Mouse (Mus musculus): Measurements from ENCODE around the gene Vac14.

Gene Vac14

GRCm38 (mm10) chr8:110618391-110619207, at the start of gene Vac14:
Vac14 (plus strand) TSS chr8:110618585.
- DNase-seq (ENCODE audit: inconsistent ontology term), result peak; percentile 97

- DNase-seq (ENCODE audit: inconsistent ontology term), result no peak
Measured at GRCm38 (mm10) chr8:110592641-110593040, 25.7 kb upstream of the Vac14 start.

DNA sequence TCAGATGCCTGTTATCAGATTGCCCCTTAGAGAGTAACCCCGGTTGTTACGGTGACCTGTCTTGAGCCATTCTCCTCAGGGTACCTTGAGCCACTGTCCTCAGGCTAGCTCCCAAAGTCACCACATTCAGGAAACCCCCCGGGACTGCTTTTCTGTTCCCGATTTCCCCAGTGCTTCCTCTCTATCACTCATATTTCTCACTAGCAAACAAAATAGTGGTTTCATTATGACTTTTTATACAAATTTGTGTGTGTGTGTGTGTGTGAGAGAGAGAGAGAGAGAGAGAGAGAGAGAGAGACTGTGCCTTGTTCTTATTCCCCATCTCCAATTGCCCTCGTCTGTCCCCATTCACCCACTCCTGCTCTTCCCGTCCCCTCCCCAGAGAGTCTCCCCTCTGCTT, 24.2 kb upstream of the Vac14 start:
- no peak for DNase-seq (ENCODE audit: inconsistent ontology term)

DNA sequence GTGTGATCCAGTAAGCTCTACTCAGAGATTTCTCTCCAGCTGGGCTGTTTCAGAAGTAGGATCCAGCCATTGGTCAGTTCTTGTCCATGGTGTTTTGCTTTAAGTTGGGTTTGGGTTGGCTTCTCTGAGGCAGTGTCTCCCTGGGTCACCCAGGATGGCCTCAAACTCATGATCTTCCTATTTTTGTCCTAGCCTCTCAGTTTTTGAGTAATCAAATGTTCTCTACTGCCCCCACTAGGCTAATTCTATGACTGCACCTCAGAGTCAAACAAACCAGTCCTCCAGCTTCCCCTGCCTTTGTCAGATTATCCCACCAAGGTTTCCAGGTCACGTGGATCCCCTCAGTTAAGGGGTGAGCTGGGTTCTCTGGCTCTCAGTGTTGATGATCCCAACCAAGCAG, 13.8 kb upstream of the Vac14 start:
- peak; percentile 3 for DNase-seq (ENCODE audit: inconsistent ontology term)

DNA sequence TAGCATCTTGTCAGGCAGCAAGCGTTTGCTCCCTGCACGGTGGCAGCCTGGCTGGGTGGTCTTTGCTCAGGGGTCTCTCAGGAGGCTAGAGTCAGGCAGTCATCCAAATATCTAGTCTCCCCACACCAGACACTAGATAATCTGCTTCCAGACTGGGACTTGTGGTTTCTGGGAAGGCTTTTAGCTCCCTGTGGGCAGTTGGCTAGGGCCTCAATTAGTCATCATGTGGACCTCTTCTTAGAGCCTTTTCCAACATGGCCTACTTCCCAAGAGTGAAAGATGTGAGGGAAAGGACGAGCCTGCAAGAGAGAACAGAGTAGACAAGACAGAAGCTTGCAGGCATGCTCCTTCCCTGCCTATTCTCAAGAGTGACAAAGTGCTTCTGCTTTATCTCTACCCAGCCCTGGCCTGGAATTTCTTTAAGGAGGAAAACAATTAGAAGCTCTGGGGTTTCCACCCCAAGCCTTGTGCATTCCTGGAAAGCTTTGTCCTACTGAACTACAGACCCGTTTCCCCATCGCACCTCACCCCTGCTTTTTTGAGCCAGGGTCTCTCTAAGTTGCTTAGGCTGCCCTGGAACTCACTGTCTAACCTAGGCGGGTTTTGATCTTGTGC, 12.9 kb upstream of the Vac14 start:
- peak; percentile 66 for DNase-seq (ENCODE audit: inconsistent ontology term)

DNA sequence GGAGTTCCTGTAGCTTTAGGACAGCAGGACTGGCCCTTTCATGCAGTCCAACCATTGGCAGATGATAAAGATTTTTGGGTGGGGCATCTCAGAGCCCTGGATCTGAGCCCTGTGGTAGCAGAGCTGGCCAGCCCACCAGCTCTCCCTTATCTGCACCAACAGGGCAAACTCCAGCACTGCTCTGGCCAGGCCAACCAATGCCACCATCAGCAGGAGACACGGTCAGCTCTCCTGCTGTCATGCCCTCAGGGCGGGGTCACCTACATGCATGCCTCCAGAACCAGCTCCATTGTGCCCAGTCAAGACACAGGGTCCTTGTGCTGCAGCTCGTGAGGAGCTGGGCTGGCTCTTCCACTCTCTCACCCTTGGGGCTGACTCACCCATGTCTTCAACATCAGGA, 2.7 kb upstream of the Vac14 start:
- no peak for DNase-seq (ENCODE audit: inconsistent ontology term)

GRCm38 (mm10) chr8:110617801-110618358, 505 bp upstream of the Vac14 start:
- DNase-seq (ENCODE audit: inconsistent ontology term), result no peak

DNA sequence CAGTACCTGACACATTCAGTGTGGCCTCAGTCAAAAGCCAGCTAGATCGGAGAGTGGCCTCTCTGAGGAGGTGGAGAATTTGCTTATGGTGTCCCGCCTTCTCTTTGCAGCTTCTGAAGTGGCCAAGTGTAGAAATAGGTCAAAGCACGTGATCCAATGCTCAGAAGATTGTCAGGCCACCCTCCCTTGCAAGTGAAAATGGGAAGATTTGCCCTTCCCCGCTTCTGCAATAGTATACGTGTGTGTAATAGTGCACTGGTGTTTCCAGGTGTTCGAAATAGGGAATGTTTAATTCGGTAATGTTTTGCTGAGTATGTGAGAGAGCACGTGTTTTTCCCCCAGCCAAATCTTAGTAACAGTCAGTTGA, 806 bp downstream of the Vac14 start:
- peak; percentile 33 for DNase-seq (ENCODE audit: inconsistent ontology term)

DNA sequence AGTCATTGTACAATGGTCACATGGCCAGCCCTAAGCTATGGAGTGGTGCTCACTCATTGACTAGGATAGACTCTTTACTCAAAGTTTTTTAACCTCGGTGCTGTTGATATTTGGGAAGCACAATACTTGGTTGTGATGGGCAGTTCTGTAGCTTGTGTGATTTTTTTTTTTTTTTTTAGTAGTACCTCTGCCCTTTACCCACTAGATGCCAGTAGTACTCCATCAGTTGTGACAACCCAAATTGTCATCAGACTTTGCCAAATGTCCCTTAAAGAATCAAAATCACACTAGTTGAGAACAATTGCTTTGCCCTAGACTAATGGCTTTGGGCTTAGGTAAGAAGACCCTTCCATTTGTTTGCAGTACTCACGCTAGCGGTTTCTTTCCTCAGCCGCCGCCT, 1.5 kb downstream of the Vac14 start:
- no peak for DNase-seq (ENCODE audit: inconsistent ontology term)

DNA sequence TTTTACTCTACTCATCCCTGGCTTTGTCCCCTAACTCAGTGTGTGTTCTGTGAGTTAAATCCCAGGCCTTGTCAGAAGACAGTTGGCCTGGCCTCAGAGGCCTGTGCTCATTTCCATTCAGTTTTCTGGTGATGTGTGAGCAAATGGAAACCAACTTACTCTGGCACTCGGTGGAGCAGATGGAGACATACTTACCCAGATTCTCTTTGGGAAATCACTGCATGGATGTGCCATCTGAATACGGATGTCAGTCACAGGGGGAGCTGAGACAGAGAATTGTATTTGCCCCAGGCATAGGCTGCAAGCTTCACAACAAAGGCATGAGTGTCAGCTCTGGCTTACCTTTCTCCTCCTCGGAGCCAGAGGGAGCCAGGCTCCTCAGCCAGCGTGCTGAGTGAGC, 8.0 kb downstream of the Vac14 start:
- DNase-seq (ENCODE audit: inconsistent ontology term), result no peak

- DNase-seq (ENCODE audit: inconsistent ontology term), result peak; percentile 48
Measured at GRCm38 (mm10) chr8:110629245-110630063, 11.1 kb downstream of the Vac14 start.

DNA sequence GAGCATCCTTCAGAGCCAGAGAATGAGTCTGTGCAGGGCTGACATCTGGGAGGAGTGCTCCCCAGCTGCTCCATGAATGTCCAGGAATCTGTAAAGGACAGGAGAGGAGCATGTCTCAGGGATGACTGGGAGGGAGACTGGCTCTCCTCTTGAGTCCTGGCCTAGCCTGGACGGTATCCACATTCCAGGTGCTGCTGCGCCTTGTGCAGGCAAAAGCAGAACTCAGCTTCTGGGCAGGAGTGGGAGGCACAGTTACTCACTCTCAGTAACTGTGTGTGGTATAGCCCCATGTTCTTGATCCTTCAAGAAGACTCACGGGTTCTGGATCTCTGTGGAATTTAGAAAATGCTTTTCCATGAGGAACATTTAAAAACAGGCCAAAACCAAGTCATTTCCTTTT, 11.7 kb downstream of the Vac14 start:
- DNase-seq (ENCODE audit: inconsistent ontology term), result no peak

GRCm38 (mm10) chr8:110630571-110631071, 12.2 kb downstream of the Vac14 start:
- peak; percentile 67 for DNase-seq (ENCODE audit: inconsistent ontology term)

DNA sequence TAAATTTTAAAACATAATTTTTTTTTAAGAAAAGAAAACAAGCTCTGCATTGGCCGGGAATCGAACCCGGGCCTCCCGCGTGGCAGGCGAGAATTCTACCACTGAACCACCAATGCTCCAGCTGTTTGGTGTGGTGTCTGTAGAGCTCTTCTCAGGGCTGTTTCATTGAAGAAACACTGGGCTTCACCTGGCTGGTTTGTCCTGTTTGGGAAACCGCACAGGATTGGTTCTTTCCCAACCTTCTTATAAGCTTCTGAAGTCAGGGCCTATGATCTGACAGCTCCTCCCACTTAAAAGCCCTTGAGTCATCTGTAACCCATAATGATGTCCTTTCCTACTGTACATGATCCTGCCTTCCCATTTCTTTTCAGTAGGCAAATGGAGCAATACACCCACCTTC, 12.8 kb downstream of the Vac14 start:
- no peak for DNase-seq (ENCODE audit: inconsistent ontology term)

- DNase-seq (ENCODE audit: inconsistent ontology term), result no peak
Measured at GRCm38 (mm10) chr8:110633814-110634213, 15.4 kb downstream of the Vac14 start.

DNA sequence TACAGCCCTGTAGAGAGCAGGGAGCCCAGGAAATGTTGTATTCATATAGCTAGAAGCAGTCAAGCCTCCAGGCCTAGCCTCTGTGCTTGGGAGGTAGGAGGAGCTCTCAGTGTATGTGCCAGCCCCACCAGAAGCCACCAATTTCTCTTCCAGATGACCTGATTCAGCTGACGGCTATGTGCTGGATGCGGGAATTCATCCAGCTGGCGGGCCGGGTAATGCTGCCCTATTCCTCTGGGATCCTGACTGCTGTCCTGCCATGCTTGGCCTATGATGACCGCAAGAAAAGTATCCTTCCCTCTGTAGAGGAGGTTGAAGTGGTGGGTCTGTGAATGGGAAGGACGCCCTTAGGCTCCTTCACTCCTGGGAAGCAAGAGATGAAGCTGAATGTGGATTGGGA, 17.8 kb downstream of the Vac14 start:
- DNase-seq (ENCODE audit: inconsistent ontology term), result no peak

GRCm38 (mm10) chr8:110642331-110642730, 23.9 kb downstream of the Vac14 start:
- no peak for DNase-seq (ENCODE audit: inconsistent ontology term)

- no peak for DNase-seq (ENCODE audit: inconsistent ontology term)
Measured at GRCm38 (mm10) chr8:110643177-110643576, 24.8 kb downstream of the Vac14 start.

GRCm38 (mm10) chr8:110644422-110644821, 26.0 kb downstream of the Vac14 start:
- DNase-seq (ENCODE audit: inconsistent ontology term), result peak; percentile 31

DNA sequence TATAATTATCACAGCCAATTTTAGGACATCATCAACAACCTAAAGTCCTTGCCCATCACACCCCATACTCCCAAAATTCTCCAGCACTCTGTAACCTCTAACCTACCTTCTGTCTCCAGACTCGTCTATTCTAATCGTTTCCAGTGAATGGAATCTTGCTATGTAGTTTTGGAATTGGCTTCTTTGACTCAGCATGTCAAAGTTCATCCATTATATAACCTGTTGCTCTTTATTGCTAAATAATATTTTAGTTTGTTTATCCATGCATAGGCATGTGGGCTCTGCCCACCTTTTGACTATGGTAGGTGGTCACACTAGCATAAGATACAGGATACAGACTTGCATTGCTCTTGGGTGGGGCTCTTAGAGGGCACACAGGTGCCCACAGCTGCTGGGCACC, 26.5 kb downstream of the Vac14 start:
- no peak for DNase-seq (ENCODE audit: inconsistent ontology term)

- no peak for DNase-seq (ENCODE audit: inconsistent ontology term)
Measured at GRCm38 (mm10) chr8:110645340-110645739, 27.0 kb downstream of the Vac14 start.

DNA sequence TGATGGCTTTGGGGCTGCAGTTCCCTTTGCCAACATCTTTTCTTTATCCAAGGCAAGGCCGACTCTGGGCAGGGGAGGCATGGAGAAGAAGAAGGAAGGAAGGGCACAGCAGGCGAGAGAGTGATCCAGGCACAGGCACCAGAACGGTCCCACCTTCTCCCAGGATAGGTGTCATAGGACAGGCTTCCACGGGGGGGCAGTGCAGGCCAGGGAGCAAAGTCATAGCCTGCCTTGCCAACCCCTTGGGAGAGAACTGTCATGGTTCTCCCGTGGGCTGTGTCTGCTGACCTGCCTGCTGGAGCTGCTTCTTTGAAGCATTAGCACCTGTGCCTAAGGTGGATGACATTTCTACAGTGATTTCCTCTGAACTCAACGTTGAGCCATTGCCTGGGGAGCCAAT, 27.7 kb downstream of the Vac14 start:
- DNase-seq (ENCODE audit: inconsistent ontology term), result peak; percentile 76
